Mouse (Mus musculus): ENCODE results near the gene Ucn2. TPM values are rescaled to one million over a fixed set of nuclear protein-coding genes. Genes with fewer than 3 reads are reported as not detected.

The Ucn2 gene
- total RNA-seq, 2 experiments from 2014 or later = 0.33 to 0.40 TPM

DNA sequence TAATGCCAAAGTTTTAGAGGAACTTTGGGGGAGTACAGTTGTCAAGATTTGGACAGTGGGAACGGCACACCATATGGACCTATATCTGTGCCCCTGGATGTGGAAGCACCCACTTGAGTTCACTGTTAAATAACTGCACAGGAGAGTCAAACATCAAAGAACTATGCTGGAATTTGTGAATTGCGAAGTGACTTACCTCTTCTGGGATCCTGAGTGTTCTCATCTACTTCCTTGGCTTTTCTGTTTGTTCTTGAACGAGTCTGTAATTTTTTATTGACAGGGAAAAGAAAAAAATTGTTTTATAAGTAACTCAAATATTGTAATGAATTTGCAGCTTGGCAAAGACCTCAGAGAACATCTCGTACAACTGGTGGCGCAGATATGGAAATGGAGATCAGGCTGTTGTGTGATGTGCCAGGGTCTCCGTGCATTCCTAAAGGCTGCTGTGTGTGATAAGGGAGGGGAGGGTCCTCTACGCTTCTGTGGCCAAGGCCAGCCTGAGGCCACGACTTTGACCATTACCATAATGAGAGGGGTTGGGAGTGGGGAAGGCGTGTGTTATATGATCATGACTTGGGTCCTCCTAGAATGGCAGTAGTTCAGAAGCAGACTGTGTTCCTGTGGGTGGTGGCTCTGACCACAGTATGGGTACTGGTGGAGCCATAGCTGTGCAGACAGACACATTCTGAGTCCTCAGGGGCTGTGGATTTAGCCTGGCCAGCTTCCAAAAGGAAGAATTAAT is 7.0 kb downstream of the Ucn2 start:
- DNase-seq = no peak

- no peak for DNase-seq
These were observed 10.6 kb downstream of the Ucn2 start for GRCm38 (mm10) chr9:108996411-108996810.

GRCm38 (mm10) chr9:108998287-108999166 is 12.7 kb downstream of the Ucn2 start:
- DNase-seq = no peak

GRCm38 (mm10) chr9:108999167-108999526 is 13.3 kb downstream of the Ucn2 start:
- no peak for DNase-seq

DNA sequence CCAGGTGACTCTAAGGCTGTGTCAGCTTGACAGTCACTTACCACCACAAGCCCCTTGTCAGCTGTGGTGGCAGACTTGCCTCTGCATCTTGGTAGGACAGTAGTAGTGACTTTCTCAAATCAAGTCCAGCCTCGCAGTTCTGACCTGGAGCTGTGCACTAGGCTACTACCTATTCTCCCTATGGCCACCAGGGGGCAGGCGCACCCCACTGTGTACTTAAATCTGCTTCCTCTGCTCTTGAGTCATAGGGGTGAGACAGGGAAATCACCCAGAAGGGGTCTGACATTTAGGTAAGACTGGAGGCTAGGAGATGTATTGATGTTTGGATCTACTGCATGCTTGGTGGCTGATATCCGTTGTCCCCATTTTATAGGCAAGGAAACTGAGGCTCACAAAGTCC is 14.9 kb downstream of the Ucn2 start:
- DNase-seq = no peak

DNA sequence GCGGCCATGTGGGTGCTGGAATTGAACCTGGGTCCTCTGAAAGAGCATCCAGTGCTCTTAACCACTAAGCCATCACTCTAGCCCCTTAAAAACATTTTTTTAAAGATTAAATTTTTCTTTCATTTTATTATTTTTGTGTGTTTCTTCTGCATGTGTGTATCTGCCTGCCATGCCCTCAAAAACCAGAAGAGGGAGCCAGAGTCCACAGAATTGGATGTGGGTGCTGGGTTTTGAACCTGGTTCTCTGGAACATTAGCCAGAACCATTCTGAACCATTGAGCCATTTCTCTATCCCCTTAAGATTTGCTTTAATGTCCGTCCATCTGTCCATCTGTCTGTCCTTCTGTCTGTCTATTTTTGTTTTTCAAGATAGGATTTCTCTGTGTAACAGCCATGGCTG is 17.4 kb downstream of the Ucn2 start:
- DNase-seq = no peak

GRCm38 (mm10) chr9:109007025-109007780 is 21.4 kb downstream of the Ucn2 start:
- DNase-seq = no peak

DNA sequence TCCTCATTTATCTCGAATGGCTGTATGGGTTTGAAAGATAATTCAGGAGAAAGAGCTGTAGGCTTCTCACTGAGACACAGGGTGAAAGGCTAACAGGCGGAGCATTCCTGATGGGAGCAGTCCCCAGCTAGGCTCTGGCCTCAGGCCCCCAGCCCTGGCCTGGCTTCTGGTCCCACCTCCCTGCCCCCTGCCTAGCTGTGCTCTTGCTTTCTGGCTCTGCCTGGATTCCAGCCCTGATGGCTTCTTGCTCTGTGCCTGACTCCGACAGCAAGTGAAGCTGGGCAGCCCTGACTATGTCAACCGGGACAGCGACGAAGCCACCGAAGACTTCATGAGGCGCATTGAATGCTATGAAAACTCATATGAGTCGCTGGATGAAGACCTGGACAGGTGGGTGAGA is 22.3 kb downstream of the Ucn2 start:
- DNase-seq = no peak

DNA sequence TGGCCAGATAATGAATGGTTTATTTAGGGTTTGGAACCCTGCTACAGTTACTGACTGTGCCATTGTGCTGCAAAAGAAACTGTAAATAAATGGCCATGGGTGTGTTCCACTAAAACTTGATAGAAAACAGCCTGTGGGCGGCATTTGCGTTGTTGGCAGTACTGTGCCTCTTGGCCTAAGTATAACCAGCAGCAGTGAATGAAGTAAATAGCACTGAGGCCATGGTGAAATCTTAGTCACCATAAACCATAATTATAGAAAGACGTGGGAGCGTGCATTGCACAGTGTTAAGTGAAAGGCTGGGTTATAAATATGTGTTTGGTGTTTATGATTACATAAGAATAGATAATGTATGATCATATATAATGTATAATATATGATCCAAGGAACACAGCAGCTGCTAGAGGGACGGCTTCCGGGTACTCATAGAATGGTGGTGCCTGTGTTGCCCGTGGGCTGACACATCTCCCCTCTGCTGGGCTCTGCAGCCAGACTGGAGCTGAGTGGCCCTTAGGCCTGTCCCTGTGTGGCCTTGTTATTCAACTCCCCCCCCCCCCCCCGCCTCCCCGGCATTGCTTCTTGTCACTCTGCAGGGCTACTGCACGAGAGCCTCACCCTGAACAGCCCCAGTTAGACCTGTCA is 23.3 kb downstream of the Ucn2 start:
- no peak for DNase-seq

DNA sequence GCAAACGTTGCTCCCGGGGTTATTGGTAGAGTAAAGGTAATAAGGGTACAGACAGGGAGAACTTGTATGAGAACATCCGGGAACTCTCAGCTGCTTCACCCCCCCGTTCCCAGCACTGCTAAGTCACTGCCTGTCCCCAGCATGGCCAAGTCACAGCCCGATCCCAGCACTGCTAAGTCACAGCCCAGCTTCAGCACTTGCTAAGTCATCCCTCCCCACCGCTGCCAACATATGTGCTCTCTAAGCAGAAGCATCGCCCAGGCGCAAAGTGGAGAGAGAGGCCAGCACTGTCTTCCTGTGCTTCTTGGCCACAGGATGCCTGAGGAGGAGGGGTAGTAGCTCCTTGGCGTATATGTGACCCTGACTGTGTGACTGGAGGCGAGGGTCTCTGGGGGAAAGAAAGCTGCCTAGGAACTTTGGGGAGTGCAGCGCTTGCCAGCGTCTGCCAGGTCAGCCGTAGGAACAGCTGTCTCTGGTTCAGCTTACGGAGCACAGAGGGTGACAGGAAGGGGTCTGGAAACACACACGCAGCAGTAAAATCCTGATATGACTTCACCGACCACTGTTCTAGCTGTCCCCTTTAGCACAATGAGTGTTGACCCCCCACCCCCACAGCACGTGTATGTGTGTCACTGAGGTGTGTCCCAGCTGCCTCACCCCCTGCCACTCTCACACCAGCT is 24.0 kb downstream of the Ucn2 start:
- no peak for DNase-seq

GRCm38 (mm10) chr9:109010316-109010690 is 24.5 kb downstream of the Ucn2 start:
- no peak for DNase-seq

DNA sequence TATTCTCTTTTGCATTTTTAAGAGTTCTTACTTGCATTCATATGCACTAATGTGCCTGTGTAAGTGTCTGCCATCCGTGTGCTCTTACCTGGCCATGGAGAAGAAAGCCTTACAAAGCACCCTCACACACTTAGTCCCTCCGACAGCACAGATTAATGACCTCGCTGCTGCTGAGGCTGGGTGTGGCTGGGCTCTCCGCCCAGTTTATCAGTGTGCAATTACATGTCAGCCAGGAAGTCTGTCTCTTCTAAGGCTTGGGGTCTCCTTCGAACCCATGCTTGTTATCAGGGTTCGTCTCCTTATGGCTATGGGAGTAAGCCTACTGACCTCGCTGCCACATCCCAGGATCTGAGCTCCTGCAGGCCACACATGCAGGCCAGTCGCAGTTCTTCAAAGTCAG is 29.6 kb downstream of the Ucn2 start:
- no peak for DNase-seq

DNA sequence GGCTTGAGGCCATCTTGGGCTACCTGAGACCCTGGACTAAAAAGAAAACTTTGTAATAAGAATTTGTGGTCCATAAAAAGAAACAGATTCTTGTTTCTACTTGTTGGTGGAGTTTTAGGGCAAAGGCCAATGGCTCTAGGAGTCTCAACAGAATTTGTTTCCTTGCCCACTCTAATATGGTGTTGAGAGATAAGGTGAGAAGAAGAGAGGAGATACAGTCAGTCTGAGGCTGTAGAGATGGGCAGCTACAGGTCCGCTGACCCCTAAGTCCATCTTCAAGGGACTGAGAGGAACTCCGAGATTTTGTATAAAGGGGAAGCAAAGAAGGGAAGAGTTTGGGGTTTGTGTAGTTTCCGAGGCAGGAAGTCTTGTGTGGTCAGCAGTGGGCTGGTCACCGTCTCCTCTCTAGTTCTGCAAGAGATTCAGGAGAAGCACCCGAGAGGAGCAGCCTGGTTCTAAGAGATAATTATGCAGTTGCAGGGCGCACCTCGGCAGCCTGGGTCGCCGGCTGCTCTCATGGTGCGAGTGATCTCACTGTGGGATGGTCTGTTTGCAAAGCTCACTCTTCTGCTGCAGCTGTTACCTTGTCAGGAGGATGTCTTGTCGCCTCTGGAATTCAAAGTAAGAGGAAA is 31.3 kb downstream of the Ucn2 start:
- no peak for DNase-seq

- no peak for DNase-seq
These were observed 35.6 kb downstream of the Ucn2 start for GRCm38 (mm10) chr9:109021428-109021827.

DNA sequence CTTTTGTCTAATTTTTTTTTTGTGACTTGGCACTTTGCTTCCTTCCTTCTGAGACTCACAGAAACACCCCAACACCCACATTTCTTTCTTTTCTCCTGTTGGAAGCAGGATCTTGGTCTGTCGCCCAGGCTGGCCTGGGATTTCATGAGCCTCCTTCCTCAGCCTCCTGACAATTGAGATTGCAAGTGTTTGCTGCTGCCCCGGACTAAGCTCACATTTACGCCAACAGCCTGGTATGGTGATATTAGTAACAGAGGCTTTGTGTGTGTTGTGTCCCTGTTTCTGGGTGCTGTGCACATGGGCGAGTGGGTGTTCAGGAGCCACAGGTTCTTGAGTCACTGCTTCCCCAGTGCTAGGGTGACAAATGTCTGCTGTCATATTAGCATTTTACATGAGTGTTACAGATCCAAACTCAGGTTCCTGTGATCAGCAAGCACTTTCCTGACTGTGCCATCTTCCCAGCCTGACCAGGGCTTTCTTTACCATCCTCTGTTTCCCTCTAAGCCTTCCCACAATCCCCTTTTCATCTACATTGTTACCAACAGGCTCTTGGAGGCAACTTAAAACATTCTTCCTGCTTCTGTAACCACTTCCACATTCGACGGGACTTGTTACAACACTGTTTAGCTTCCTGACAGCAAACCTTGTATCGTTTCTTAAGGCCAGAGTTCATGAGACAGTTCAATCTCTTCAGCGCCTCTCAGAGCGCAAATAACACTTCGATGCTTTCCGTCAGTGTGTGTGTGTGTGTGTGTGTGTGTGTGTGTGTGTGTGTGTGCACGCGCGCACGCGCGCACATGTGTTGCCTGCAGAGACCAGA is 37.3 kb downstream of the Ucn2 start:
- DNase-seq = no peak

- no peak for DNase-seq
These were observed 41.7 kb downstream of the Ucn2 start for GRCm38 (mm10) chr9:109027521-109027920.

- DNase-seq = no peak
These were observed 42.6 kb downstream of the Ucn2 start for GRCm38 (mm10) chr9:109028421-109028820.

- DNase-seq = no peak
These were observed 43.1 kb downstream of the Ucn2 start for GRCm38 (mm10) chr9:109028919-109029318.

GRCm38 (mm10) chr9:109030312-109030711 is 44.5 kb downstream of the Ucn2 start:
- DNase-seq = no peak

- DNase-seq = no peak
These were observed 45.2 kb downstream of the Ucn2 start for GRCm38 (mm10) chr9:109031001-109031400.

DNA sequence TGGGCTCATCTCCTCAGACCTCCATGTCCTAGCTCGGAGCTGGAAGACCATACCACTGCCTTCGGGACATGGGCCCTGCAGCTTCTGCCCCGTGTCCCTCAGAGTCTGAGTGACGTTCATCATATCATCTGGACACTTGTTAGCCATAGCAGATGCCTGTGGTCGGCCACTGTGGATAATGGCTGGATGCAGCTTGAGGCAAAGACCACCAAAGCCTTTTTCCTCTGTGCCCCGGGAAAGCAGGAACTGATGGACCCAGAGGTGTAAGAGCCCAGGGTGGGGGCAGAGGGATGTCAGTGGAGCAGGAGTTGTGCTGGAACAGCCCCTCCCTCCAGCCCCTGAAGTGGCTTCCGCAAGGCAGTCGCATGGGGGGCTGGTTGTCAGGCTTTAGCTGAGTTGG is 45.9 kb downstream of the Ucn2 start:
- DNase-seq = no peak
